Mouse (Mus musculus) frontal cortex, postnatal 10 days (tissue): ENCODE data around the gene Tgif2.
"Not testable (repeated sequence)": the region's sequence is repeated elsewhere in the genome, so short reads cannot be mapped to it uniquely, and the experiment has no call there.

Experiments used
- DNase-seq, 2 experiments: peaks; one replicate each; pipeline ENCODE4 v3.0.0; 2022; ENCODE audit warnings: low spot score in 2 of 2, mixed read lengths in 1 of 2

Tgif2 gene

GRCm38 (mm10) chr2:156839319-156840191 lies at the start of gene Tgif2:
TSS of gene Tgif2 (plus strand) at chr2:156840007.
- DNase-seq = peak in 1 of 2 experiments; percentile 54

GRCm38 (mm10) chr2:156798516-156798915 lies 41.3 kb upstream of the Tgif2 start:
- DNase-seq = no peak

GRCm38 (mm10) chr2:156801045-156801444 lies 38.8 kb upstream of the Tgif2 start:
- DNase-seq = no peak

GRCm38 (mm10) chr2:156802116-156802515 lies 37.7 kb upstream of the Tgif2 start:
- not testable (repeated sequence) for DNase-seq

- no peak for DNase-seq
These were observed 36.0 kb upstream of the Tgif2 start for GRCm38 (mm10) chr2:156803698-156804372.

GRCm38 (mm10) chr2:156804589-156804988 lies 35.2 kb upstream of the Tgif2 start:
- DNase-seq = no peak

- DNase-seq = no peak
These were observed 32.9 kb upstream of the Tgif2 start for GRCm38 (mm10) chr2:156806886-156807285.

- peak; percentile 11 to 58 for DNase-seq
These were observed 30.2 kb upstream of the Tgif2 start for GRCm38 (mm10) chr2:156809579-156809978.

GRCm38 (mm10) chr2:156810716-156811115 lies 29.1 kb upstream of the Tgif2 start:
- no peak for DNase-seq

GRCm38 (mm10) chr2:156811556-156811955 lies 28.3 kb upstream of the Tgif2 start:
- DNase-seq = no peak

GRCm38 (mm10) chr2:156814344-156814801 lies 25.4 kb upstream of the Tgif2 start:
- DNase-seq = no peak

- no peak for DNase-seq
These were observed 24.9 kb upstream of the Tgif2 start for GRCm38 (mm10) chr2:156814893-156815292.

- no peak for DNase-seq
These were observed 24.4 kb upstream of the Tgif2 start for GRCm38 (mm10) chr2:156815412-156815811.

GRCm38 (mm10) chr2:156816116-156816515 lies 23.7 kb upstream of the Tgif2 start:
- no peak for DNase-seq

GRCm38 (mm10) chr2:156825128-156825527 lies 14.7 kb upstream of the Tgif2 start:
- DNase-seq = not testable (repeated sequence)

GRCm38 (mm10) chr2:156834336-156834735 lies 5.5 kb upstream of the Tgif2 start:
- DNase-seq = no peak

- DNase-seq = no peak
These were observed 968 bp upstream of the Tgif2 start for GRCm38 (mm10) chr2:156838839-156839238.

GRCm38 (mm10) chr2:156840301-156841027 lies 657 bp downstream of the Tgif2 start:
- peak in 1 of 2 experiments; percentile 23 for DNase-seq

GRCm38 (mm10) chr2:156841028-156841840 lies 1.4 kb downstream of the Tgif2 start:
- DNase-seq = peak in 1 of 2 experiments; percentile 18

- DNase-seq = peak in 1 of 2 experiments; percentile 29
These were observed 2.3 kb downstream of the Tgif2 start for GRCm38 (mm10) chr2:156841841-156842706.
